Mouse (Mus musculus): Measurements from ENCODE around the gene Slc39a2.
"Not testable (repeated sequence)": the region's sequence is repeated elsewhere in the genome, so short reads cannot be mapped to it uniquely, and the experiment has no call there.

The Slc39a2 gene

GRCm38 (mm10) chr14:51902806-51903710 lies 10.4 kb downstream of the Slc39a2 start:
- DNase-seq (ENCODE audit: low read depth), result no peak

- no peak for DNase-seq (ENCODE audit: low read depth)
These were observed 11.1 kb downstream of the Slc39a2 start for GRCm38 (mm10) chr14:51903782-51904181.

GRCm38 (mm10) chr14:51904706-51905105 lies 12.0 kb downstream of the Slc39a2 start:
- DNase-seq (ENCODE audit: low read depth), result no peak

GRCm38 (mm10) chr14:51906102-51906501 lies 13.4 kb downstream of the Slc39a2 start:
- DNase-seq (ENCODE audit: low read depth), result no peak

- no peak for DNase-seq (ENCODE audit: low read depth)
These were observed 18.6 kb downstream of the Slc39a2 start for GRCm38 (mm10) chr14:51911301-51911700.

- no peak for DNase-seq (ENCODE audit: low read depth)
These were observed 19.8 kb downstream of the Slc39a2 start for GRCm38 (mm10) chr14:51912391-51913061.

GRCm38 (mm10) chr14:51913062-51913959 lies 20.6 kb downstream of the Slc39a2 start:
- DNase-seq (ENCODE audit: low read depth), result no peak

- DNase-seq (ENCODE audit: low read depth), result no peak
These were observed 21.5 kb downstream of the Slc39a2 start, which contains the start of gene Ndrg2 for GRCm38 (mm10) chr14:51913960-51914762. Gene Ndrg2, minus strand, starts transcription at chr14:51914158.

- DNase-seq (ENCODE audit: low read depth), result no peak
These were observed 22.3 kb downstream of the Slc39a2 start for GRCm38 (mm10) chr14:51915030-51915429.

GRCm38 (mm10) chr14:51916539-51916938 lies 23.9 kb downstream of the Slc39a2 start:
- no peak for DNase-seq (ENCODE audit: low read depth)

GRCm38 (mm10) chr14:51918125-51918524 lies 25.4 kb downstream of the Slc39a2 start, which contains the start of gene Tppp2:
Gene Tppp2, plus strand, starts transcription at chr14:51918425.
- DNase-seq (ENCODE audit: low read depth), result no peak

- DNase-seq (ENCODE audit: low read depth), result no peak
These were observed 26.3 kb downstream of the Slc39a2 start for GRCm38 (mm10) chr14:51918966-51919365.

GRCm38 (mm10) chr14:51921759-51922570 lies 29.3 kb downstream of the Slc39a2 start:
- DNase-seq (ENCODE audit: low read depth), result no peak

GRCm38 (mm10) chr14:51922571-51922865 lies 29.8 kb downstream of the Slc39a2 start, which contains the start of gene Rnase13:
Gene Rnase13, minus strand, starts transcription at chr14:51922773.
- DNase-seq (ENCODE audit: low read depth), result no peak

- no peak for DNase-seq (ENCODE audit: low read depth)
These were observed 30.2 kb downstream of the Slc39a2 start for GRCm38 (mm10) chr14:51922910-51923309.

GRCm38 (mm10) chr14:51923492-51923891 lies 30.8 kb downstream of the Slc39a2 start:
- DNase-seq (ENCODE audit: low read depth), result no peak

GRCm38 (mm10) chr14:51926930-51927329 lies 34.2 kb downstream of the Slc39a2 start:
- DNase-seq (ENCODE audit: low read depth), result not testable (repeated sequence)

GRCm38 (mm10) chr14:51929309-51929943 lies 36.7 kb downstream of the Slc39a2 start:
- peak; percentile 76 for DNase-seq (ENCODE audit: low read depth)

GRCm38 (mm10) chr14:51929968-51930367 lies 37.3 kb downstream of the Slc39a2 start:
- no peak for DNase-seq (ENCODE audit: low read depth)

- DNase-seq (ENCODE audit: low read depth), result peak; percentile 59
These were observed 38.1 kb downstream of the Slc39a2 start for GRCm38 (mm10) chr14:51930824-51931223.

Data from fibroblast of lung, adult 2 months (primary cell).